Mouse (Mus musculus) hindbrain, embryonic 12.5 days (tissue): ENCODE measurements at regions not wholly inside any gene's neighbourhood (a gene's known extent, or its start where the extent isn't known, plus 50 kb on each side); places are given as distances from the start of the nearest gene placed in this dataset.

Source experiments
- ATAC-seq: fragments of 200-750 bp; cut with Nextera tagmentation; 2 replicates; pipeline ENCODE4 v1.8.0; 2017; ENCODE audit warnings: moderate TSS enrichment; ENCODE audit not compliant: low FRiP score
- H3K27ac ChIP-seq: fragments of 300-500 bp; sonication (generic); 2 replicates; pipeline ENCODE4 v1.5.1; 2016; ENCODE audit warnings: mild to moderate bottlenecking
- H3K27me3 ChIP-seq: fragments of 300-500 bp; sonication (generic); 2 replicates; pipeline ENCODE4 v1.6.1; 2016; ENCODE audit warnings: mild to moderate bottlenecking
- H3K36me3 ChIP-seq: fragments of 300-500 bp; sonication (generic); 2 replicates; pipeline ENCODE4 v1.6.1; 2016; ENCODE audit warnings: mild to moderate bottlenecking
- H3K4me1 ChIP-seq: fragments of 300-500 bp; sonication (generic); 2 replicates; pipeline ENCODE4 v1.6.1; 2016
- H3K4me2 ChIP-seq: fragments of 300-500 bp; sonication (generic); replicated peaks from 2 replicates; pipeline ENCODE4 v1.6.1; 2016; ENCODE audit warnings: mild to moderate bottlenecking
- H3K4me3 ChIP-seq: fragments of 300-500 bp; sonication (generic); 2 replicates; pipeline ENCODE4 v1.5.1; 2016; ENCODE audit warnings: mild to moderate bottlenecking
- H3K9ac ChIP-seq: fragments of 300-500 bp; sonication (generic); 2 replicates; pipeline ENCODE4 v1.6.1; 2016; ENCODE audit warnings: mild to moderate bottlenecking, moderate library complexity
- H3K9me3 ChIP-seq: fragments of 300-500 bp; sonication (generic); replicated peaks from 2 replicates; pipeline ENCODE4 v1.6.1; 2016; ENCODE audit warnings: mild to moderate bottlenecking
- WGBS: fragments of 180-500 bp; shearing (Covaris S2); methylation state at CpG from one replicate; pipeline ENCODE4 v1.1.7; 2016; 5-methylcytosine and 5-hydroxymethylcytosine counted together

GRCm38 (mm10) chr14:58174512-58174911 lies 104.2 kb downstream of the Fgf9 start:
- H3K9me3 ChIP-seq = no peaks in the 10 kb centered on the region
- no peak overlapping the region for H3K9ac ChIP-seq
- H3K4me2 ChIP-seq = no peak overlapping the region
- H3K4me3 ChIP-seq = no peak overlapping the region
- H3K36me3 ChIP-seq = no peaks in the 10 kb centered on the region
- no peak overlapping the region for H3K27ac ChIP-seq
- 78% methylated on average over 6 of the region's 6 CpGs for WGBS
- no peaks in the 10 kb centered on the region for H3K4me1 ChIP-seq
- H3K27me3 ChIP-seq = no peaks in the 10 kb centered on the region
- no peak for ATAC-seq

GRCm38 (mm10) chr14:58168920-58169319 lies 98.6 kb downstream of the Fgf9 start:
- H3K4me1 ChIP-seq = no peaks in the 10 kb centered on the region
- ATAC-seq = no peak
- no peaks in the 10 kb centered on the region for H3K36me3 ChIP-seq
- no peak overlapping the region for H3K27ac ChIP-seq
- H3K4me2 ChIP-seq = no peak overlapping the region
- WGBS = 90% methylated on average over 5 of the region's 5 CpGs
- no peaks in the 10 kb centered on the region for H3K27me3 ChIP-seq
- no peaks in the 10 kb centered on the region for H3K9me3 ChIP-seq
- no peak overlapping the region for H3K9ac ChIP-seq
- no peak overlapping the region for H3K4me3 ChIP-seq
